Mouse (Mus musculus): ENCODE measurements around the gene Pabpc4.

DNA sequence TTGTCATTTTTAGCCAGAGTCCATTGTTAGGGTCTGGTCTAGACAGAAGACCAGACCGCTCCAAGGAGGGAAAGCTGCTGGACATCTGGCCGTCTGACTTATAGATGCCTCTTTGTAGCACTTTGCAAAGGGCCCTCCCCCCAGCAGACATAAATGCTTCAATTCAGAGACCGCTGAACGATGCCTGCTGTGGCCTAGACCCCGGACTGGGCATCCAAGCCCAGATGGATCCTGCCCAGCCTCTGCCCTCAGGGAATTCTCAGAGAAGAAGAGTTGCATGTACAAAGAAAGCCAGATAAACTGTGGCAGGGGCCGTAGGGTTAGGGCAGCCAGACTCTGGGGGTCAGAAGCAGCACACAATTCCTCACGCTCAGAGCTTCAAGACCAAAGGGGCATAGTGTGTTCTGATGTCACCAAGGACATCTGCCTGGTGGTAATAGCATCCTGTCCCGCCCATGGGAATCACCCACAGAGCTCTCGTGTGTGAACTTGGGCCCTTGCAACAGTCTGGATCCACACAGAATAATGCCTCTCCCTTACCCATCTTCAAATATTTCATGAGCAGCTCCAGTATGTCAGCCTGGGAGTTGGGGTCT is 26.2 kb upstream of the Pabpc4 start:
- TF ChIP-seq POLR2A (IDR thresholded peaks at IDR 0.05; ENCODE audit: low read depth, low read length) (no peak), CTCF (IDR thresholded peaks at IDR 0.05; ENCODE audit: borderline replicate concordance, insufficient read depth, low read length) (no peak)

Measured in embryonic fibroblast, embryonic 13.5 days (primary cell).